Mouse (Mus musculus) embryonic facial prominence, embryonic 12.5 days (tissue): ENCODE measurements around the gene 2610001J05Rik. TPM values are rescaled to one million over a fixed set of nuclear protein-coding genes. Genes with fewer than 3 reads are reported as not detected.
"Not testable (repeated sequence)": the region's sequence is repeated elsewhere in the genome, so short reads cannot be mapped to it uniquely, and the experiment has no call there.

Experiments used
- ATAC-seq: fragments of 200-750 bp; cut with Nextera tagmentation; 2 replicates; pipeline ENCODE4 v1.8.0; 2017; ENCODE audit not compliant: insufficient number of reproducible peaks, insufficient read depth, low FRiP score, low TSS enrichment
- H3K27ac ChIP-seq: fragments of 300-500 bp; sonication (generic); 2 replicates; pipeline ENCODE4 v1.5.1; 2016; ENCODE audit warnings: mild to moderate bottlenecking
- H3K27me3 ChIP-seq: fragments of 300-500 bp; sonication (generic); 2 replicates; pipeline ENCODE4 v1.6.1; 2016; ENCODE audit warnings: mild to moderate bottlenecking, moderate library complexity
- H3K36me3 ChIP-seq: fragments of 300-500 bp; sonication (generic); 2 replicates; pipeline ENCODE4 v1.6.1; 2016; ENCODE audit warnings: mild to moderate bottlenecking
- H3K4me1 ChIP-seq: fragments of 300-500 bp; sonication (generic); 2 replicates; pipeline ENCODE4 v1.6.1; 2016
- H3K4me2 ChIP-seq: fragments of 300-500 bp; sonication (generic); replicated peaks from 2 replicates; pipeline ENCODE4 v1.6.1; 2016; ENCODE audit warnings: mild to moderate bottlenecking, moderate library complexity
- H3K4me3 ChIP-seq: fragments of 300-500 bp; sonication (generic); 2 replicates; pipeline ENCODE4 v1.5.1; 2016; ENCODE audit warnings: mild to moderate bottlenecking
- H3K9ac ChIP-seq: fragments of 300-500 bp; sonication (generic); 2 replicates; pipeline ENCODE4 v1.6.1; 2016; ENCODE audit warnings: mild to moderate bottlenecking, moderate library complexity
- H3K9me3 ChIP-seq: fragments of 300-500 bp; sonication (generic); 2 replicates; pipeline ENCODE4 v1.6.1; 2016; ENCODE audit warnings: mild to moderate bottlenecking, moderate library complexity
- WGBS: fragments of 180-500 bp; shearing (Covaris S2); methylation state at CpG from one replicate; pipeline ENCODE4 v1.1.7; 2016; 5-methylcytosine and 5-hydroxymethylcytosine counted together
- polyA plus RNA-seq: library from polyadenylated mRNA; unstranded; fragments of >200 nt; fragmentation: Nextera tagmentation; extraction: Ambion mirVana; gene quantifications from 2 replicates; pipeline ENCODE4 v1.2.1, GENCODE M21; 2016

2610001J05Rik gene
- polyA plus RNA-seq, 1 experiment from 2014 or later, result 108 TPM

GRCm38 (mm10) chr6:13859877-13860585, 11.3 kb downstream of the 2610001J05Rik start:
- no peak overlapping the region for H3K27ac ChIP-seq
- no peaks in the 10 kb centered on the region for H3K36me3 ChIP-seq
- H3K9ac ChIP-seq, result no peak overlapping the region
- no peaks in the 10 kb centered on the region for H3K9me3 ChIP-seq
- no peak overlapping the region for H3K4me2 ChIP-seq
- no peak overlapping the region for H3K4me3 ChIP-seq
- WGBS, result 85% methylated on average over 6 of the region's 6 CpGs
- no peaks in the 10 kb centered on the region for H3K27me3 ChIP-seq
- no peaks in the 10 kb centered on the region for H3K4me1 ChIP-seq
- no peak for ATAC-seq

GRCm38 (mm10) chr6:13854230-13854629, 17.1 kb downstream of the 2610001J05Rik start:
- Histone ChIP-seq H3K27me3 (no peaks in the 10 kb centered on the region), H3K27ac (no peak overlapping the region), H3K4me3 (no peak overlapping the region), H3K4me2 (peak overlapping the region; percentile 24; the same call in 1 of the 2 replicates), H3K4me1 (no peaks in the 10 kb centered on the region), H3K9ac (no peak overlapping the region), H3K36me3 (no peaks in the 10 kb centered on the region), H3K9me3 (no peaks in the 10 kb centered on the region)
- 19% methylated on average over 11 of the region's 11 CpGs for WGBS
- 0 out of 2 replicates have a peak, but pooled peaks have one; percentile 28 for ATAC-seq

GRCm38 (mm10) chr6:13853244-13853643, 18.1 kb downstream of the 2610001J05Rik start:
- Histone ChIP-seq H3K9ac (no peak overlapping the region), H3K4me2 (no peak overlapping the region), H3K27ac (no peak overlapping the region), H3K36me3 (no peaks in the 10 kb centered on the region), H3K4me1 (no peaks in the 10 kb centered on the region), H3K9me3 (no peaks in the 10 kb centered on the region), H3K27me3 (no peaks in the 10 kb centered on the region), H3K4me3 (no peak overlapping the region)
- ATAC-seq, result no peak
- 70% methylated on average over 4 of the region's 4 CpGs for WGBS

GRCm38 (mm10) chr6:13846031-13846430, 25.3 kb downstream of the 2610001J05Rik start:
- not testable (repeated sequence) for H3K9ac ChIP-seq, H3K9me3 ChIP-seq, H3K27ac ChIP-seq, H3K36me3 ChIP-seq, H3K4me1 ChIP-seq, H3K4me2 ChIP-seq, H3K27me3 ChIP-seq, ATAC-seq, H3K4me3 ChIP-seq
- 96% methylated on average over 1 of the region's 1 CpGs for WGBS

- Histone ChIP-seq H3K9me3 (no peaks in the 10 kb centered on the region), H3K4me3 (peak within 1 kb of the TSS; percentile 63), H3K4me1 (peaks cover 2% of the 10 kb centered on the region; the same call in 1 of the 2 replicates), H3K27ac (peak within 1 kb of the TSS; percentile 86), H3K36me3 (no peaks in the 10 kb centered on the region), H3K9ac (peak within 1 kb of the TSS; percentile 87), H3K4me2 (peak within 1 kb of the TSS; percentile 69), H3K27me3 (no peaks in the 10 kb centered on the region)
- ATAC-seq, result no peak
- 46% methylated on average over 18 of the region's 18 CpGs for WGBS
These were observed 31.8 kb downstream of the 2610001J05Rik start, which contains the start of gene Gpr85 for GRCm38 (mm10) chr6:13839345-13840054. Gene Gpr85 (minus strand): TSS chr6:13839942.

DNA sequence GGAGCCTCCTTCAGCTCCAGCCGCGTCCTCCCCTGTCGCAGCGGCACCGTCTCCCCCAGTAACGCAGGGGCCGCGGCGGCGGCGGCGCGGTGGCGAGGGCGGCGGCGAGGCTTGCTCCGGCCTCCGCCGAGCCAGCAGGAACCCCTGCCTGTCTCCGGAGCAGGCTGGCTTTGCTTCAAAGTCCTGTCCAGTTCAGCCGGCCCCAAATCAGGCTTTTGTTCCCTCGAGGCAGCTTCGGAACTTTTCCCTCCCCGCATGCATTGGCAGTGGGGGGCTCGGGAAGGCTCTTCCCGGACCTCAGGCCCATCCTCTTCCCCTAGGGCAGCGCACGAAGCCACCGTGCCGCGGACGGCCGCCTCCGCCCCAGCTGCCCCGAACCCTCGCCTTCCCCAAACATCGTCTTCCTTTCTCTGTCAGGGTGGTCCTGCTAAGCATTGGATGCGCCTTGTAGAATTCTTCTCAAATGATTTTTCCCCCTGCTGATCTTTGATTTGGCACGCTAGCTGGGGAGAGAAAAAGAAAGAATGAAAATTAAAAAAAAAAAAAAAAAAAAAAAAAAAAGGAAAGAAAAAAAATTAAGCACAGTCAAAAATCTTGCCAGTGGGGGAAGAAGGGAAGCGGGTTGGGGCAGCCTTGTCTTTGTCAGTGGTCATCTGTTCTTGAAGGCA, 32.5 kb downstream of the 2610001J05Rik start:
- under 1% methylated on average over 41 of the region's 41 CpGs for WGBS
- Histone ChIP-seq H3K27me3 (no peaks in the 10 kb centered on the region), H3K27ac (peak overlapping the region; percentile 86), H3K9ac (peak overlapping the region; percentile 87), H3K36me3 (no peaks in the 10 kb centered on the region), H3K9me3 (no peaks in the 10 kb centered on the region), H3K4me2 (peak overlapping the region; percentile 69), H3K4me1 (peaks cover 2% of the 10 kb centered on the region; the same call in 1 of the 2 replicates), H3K4me3 (peak overlapping the region; percentile 63)
- ATAC-seq, result peak; percentile 87

- peak overlapping the region; percentile 63 for H3K4me3 ChIP-seq
- WGBS, result under 1% methylated on average over 19 of the region's 19 CpGs
- H3K36me3 ChIP-seq, result no peaks in the 10 kb centered on the region
- H3K4me2 ChIP-seq, result peak overlapping the region; percentile 69
- peak overlapping the region; percentile 86 for H3K27ac ChIP-seq
- H3K9me3 ChIP-seq, result no peaks in the 10 kb centered on the region
- no peaks in the 10 kb centered on the region for H3K27me3 ChIP-seq
- H3K4me1 ChIP-seq, result peaks cover 2% of the 10 kb centered on the region; the same call in 1 of the 2 replicates
- ATAC-seq, result peak; percentile 76; the same call in 1 of the 2 replicates
- H3K9ac ChIP-seq, result peak overlapping the region; percentile 87
These were observed 33.2 kb downstream of the 2610001J05Rik start for GRCm38 (mm10) chr6:13837916-13838676.

DNA sequence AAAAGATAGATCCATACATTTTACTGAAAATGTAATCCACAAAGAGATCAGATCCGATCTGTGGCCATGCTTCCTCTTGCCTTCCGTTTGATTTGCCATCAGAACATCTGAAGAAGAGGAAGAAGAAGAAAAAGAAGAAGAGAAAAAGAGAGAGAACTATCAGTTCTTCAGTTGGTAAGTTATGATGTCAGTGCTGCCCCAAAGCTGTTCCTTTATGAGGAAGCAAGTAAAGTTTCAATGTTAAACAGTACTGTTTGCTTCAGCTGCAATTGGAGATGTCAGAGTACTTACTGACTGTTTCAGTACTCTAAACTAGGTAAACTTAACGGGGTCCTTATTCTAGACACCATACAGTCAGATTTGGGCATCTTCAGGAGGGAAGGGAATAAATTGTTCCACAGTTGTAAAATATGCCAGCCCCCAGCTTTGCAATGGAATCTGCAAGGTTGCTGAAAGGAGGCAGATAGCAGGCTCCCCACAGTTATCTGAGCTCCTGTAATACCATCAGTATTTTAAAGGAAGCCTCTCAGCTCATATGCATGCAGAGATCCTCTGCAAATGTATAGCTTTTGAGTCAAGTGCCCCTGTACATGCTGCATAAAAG, 34.2 kb downstream of the 2610001J05Rik start:
- H3K27me3 ChIP-seq, result no peaks in the 10 kb centered on the region
- ATAC-seq, result no peak
- H3K4me2 ChIP-seq, result peak overlapping the region; percentile 69
- H3K36me3 ChIP-seq, result no peaks in the 10 kb centered on the region
- H3K9ac ChIP-seq, result no peak overlapping the region
- H3K4me3 ChIP-seq, result peak overlapping the region; percentile 63
- peaks cover 2% of the 10 kb centered on the region; the same call in 1 of the 2 replicates for H3K4me1 ChIP-seq
- H3K27ac ChIP-seq, result no peak overlapping the region
- H3K9me3 ChIP-seq, result no peaks in the 10 kb centered on the region
- WGBS, result 71% methylated on average over 3 of the region's 3 CpGs

- no peaks in the 10 kb centered on the region for H3K9me3 ChIP-seq
- H3K4me2 ChIP-seq, result peak overlapping the region; percentile 6; the same call in 1 of the 2 replicates
- WGBS, result 61% methylated on average over 17 of the region's 17 CpGs
- no peaks in the 10 kb centered on the region for H3K36me3 ChIP-seq
- H3K9ac ChIP-seq, result no peak overlapping the region
- no peaks in the 10 kb centered on the region for H3K27me3 ChIP-seq
- no peak overlapping the region for H3K27ac ChIP-seq
- H3K4me3 ChIP-seq, result no peak overlapping the region
- H3K4me1 ChIP-seq, result peaks cover 2% of the 10 kb centered on the region; the same call in 1 of the 2 replicates
- peak; percentile 16; the same call in 1 of the 2 replicates for ATAC-seq
These were observed 35.3 kb downstream of the 2610001J05Rik start for GRCm38 (mm10) chr6:13835720-13836665.

GRCm38 (mm10) chr6:13832770-13833169, 38.5 kb downstream of the 2610001J05Rik start:
- H3K9ac ChIP-seq, result no peak overlapping the region
- H3K27me3 ChIP-seq, result no peaks in the 10 kb centered on the region
- H3K4me1 ChIP-seq, result peaks cover 2% of the 10 kb centered on the region; the same call in 1 of the 2 replicates
- H3K4me2 ChIP-seq, result no peak overlapping the region
- no peaks in the 10 kb centered on the region for H3K9me3 ChIP-seq
- no peak for ATAC-seq
- H3K4me3 ChIP-seq, result no peak overlapping the region
- H3K27ac ChIP-seq, result no peak overlapping the region
- 62% methylated on average over 2 of the region's 2 CpGs for whole genome bisulfite sequencing
- no peaks in the 10 kb centered on the region for H3K36me3 ChIP-seq
